Comparison of ENCODE assay signal across 26 mouse cellular contexts in genomic region chr17:88481587-88481986, GRCm38 (mm10). TPM values are rescaled to one million over a fixed set of nuclear protein-coding genes. Genes with fewer than 3 reads are reported as not detected.
DNase-seq lines count a peak whose midpoint lies in the region; ATAC-seq and TF ChIP-seq lines count a peak whose summit lies in the region.
"Had no signal": no experiment of that assay in that cellular context is flagged by ENCODE, and none has a peak within 500 bp of the region (broad histone marks: within the 10 kb centered on the region; RNA-seq: fewer than 3 reads in every experiment).

No protein-coding gene starts in this region.

- no peak for TF ChIP-seq CTCF in liver, embryonic 14.5 days (IDR thresholded peaks at IDR 0.05; ENCODE audit: low read depth)

- H3K36me3 ChIP-seq in midbrain, embryonic 11.5 days (ENCODE audit: control insufficient read depth, insufficient read depth, low read length), result peaks cover 3% of the 10 kb centered on the region; the same call in 1 of the 2 replicates
- H3K36me3 ChIP-seq in midbrain, embryonic 10.5 days, result peaks cover 13% of the 10 kb centered on the region
- peaks cover 3% of the 10 kb centered on the region for H3K36me3 ChIP-seq in liver, embryonic 14.5 days (replicated peaks; ENCODE audit: control insufficient read depth, insufficient read depth, low read depth)
- H3K36me3 ChIP-seq: embryonic facial prominence, embryonic 12.5 days had no signal

- no peak overlapping the region for H3K4me2 ChIP-seq in midbrain, embryonic 11.5 days
- peak overlapping the region; percentile 6; the same call in 1 of the 2 replicates for H3K4me2 ChIP-seq in liver, embryonic 14.5 days (ENCODE audit: low read depth)
- H3K4me2 ChIP-seq: embryonic facial prominence, embryonic 12.5 days; heart, embryonic 15.5 days; kidney, embryonic 15.5 days; neural tube, embryonic 12.5 days had no signal

- no peak for ATAC-seq in midbrain, embryonic 11.5 days (ENCODE audit: low FRiP score)
- peak; percentile 71; the same call in 1 of the 2 replicates for ATAC-seq in erythroid progenitor cell, adult 5-6 weeks (replicated peaks; ENCODE audit: low FRiP score, poor library complexity, severe bottlenecking)
- ATAC-seq in liver, embryonic 14.5 days (ENCODE audit: insufficient read depth), result peak; percentile 78
- peak; percentile 94 for ATAC-seq in megakaryocyte-erythroid progenitor cell, adult 5-6 weeks (replicated peaks; ENCODE audit: low FRiP score, low TSS enrichment, poor library complexity, severe bottlenecking)
- ATAC-seq: activated CD4-positive, CD25-positive, alpha-beta regulatory T cell, adult 4 months; forebrain, postnatal 0 days; hindbrain, embryonic 16.5 days; midbrain, embryonic 16.5 days had no signal

- TF ChIP-seq EP300 in liver, embryonic 14.5 days (IDR thresholded peaks at IDR 0.05; ENCODE audit: low read depth), result peak; percentile 53

- no peaks in the 10 kb centered on the region for H3K4me1 ChIP-seq in midbrain, embryonic 11.5 days (ENCODE audit: control insufficient read depth, insufficient read depth, low read length)
- 0 out of 2 replicates have a peak, but pooled peaks cover 3% of the 10 kb centered on the region for H3K4me1 ChIP-seq in midbrain, embryonic 10.5 days
- H3K4me1 ChIP-seq in liver, embryonic 14.5 days (replicated peaks; ENCODE audit: control insufficient read depth in 2 of 2, insufficient read depth in 2 of 2, low read length in 1 of 2), result peaks cover 13 to 27% of the 10 kb centered on the region in 2 experiments
- H3K4me1 ChIP-seq: embryonic facial prominence, embryonic 12.5 days; heart, embryonic 15.5 days; kidney, embryonic 15.5 days; neural tube, embryonic 12.5 days had no signal

- H3K4me3 ChIP-seq in midbrain, embryonic 11.5 days (ENCODE audit: low read depth, low read length), result no peak overlapping the region
- no peak overlapping the region for H3K4me3 ChIP-seq in midbrain, embryonic 10.5 days
- H3K4me3 ChIP-seq in liver, embryonic 14.5 days (ENCODE audit: insufficient read depth in 1 of 2, low read depth in 2 of 2, low read length in 2 of 2), result no peak overlapping the region
- H3K4me3 ChIP-seq: embryonic facial prominence, embryonic 12.5 days; heart, adult 2 months; heart, embryonic 15.5 days; kidney, embryonic 15.5 days; neural tube, embryonic 12.5 days had no signal

- DNase-seq in midbrain, embryonic 11.5 days (ENCODE audit: low spot score, missing footprints), result peak; percentile 8
- no peak for DNase-seq in midbrain, embryonic 10.5 days (ENCODE audit: low spot score)
- DNase-seq in liver, embryonic 14.5 days (ENCODE audit: low read depth in 3 of 3, low spot score in 3 of 3), result peak in 1 of 3 experiments; percentile 35
- no peak for DNase-seq in B cell, adult 2 months
- no peak for DNase-seq in layer of hippocampus, adult 9-11 months
- no peak for DNase-seq in heart, adult 8-10 months (ENCODE audit: low spot score)
- DNase-seq: adrenal gland, adult 8-10 months; cerebellum, adult 11 months; cerebellum, adult 9-10 months; cerebellum, postnatal 36 days; embryo, embryonic 11 days; forebrain, postnatal 0 days; heart, adult 2 months; kidney, adult 18-20 months; kidney, postnatal 36 days; lung, postnatal 4 days; right cerebral cortex, postnatal 4 days had no signal

- WGBS in midbrain, embryonic 11.5 days, result 95% methylated on average over 3 of the region's 3 CpGs
- 91% methylated on average over 3 of the region's 3 CpGs for whole genome bisulfite sequencing in midbrain, embryonic 10.5 days
- WGBS in liver, embryonic 14.5 days (ENCODE audit: insufficient replicate concordance), result 31% methylated on average over 3 of the region's 3 CpGs

- no peaks in the 10 kb centered on the region for H3K9me3 ChIP-seq in midbrain, embryonic 11.5 days (ENCODE audit: control insufficient read depth, low read length)
- H3K9me3 ChIP-seq in midbrain, embryonic 10.5 days (replicated peaks), result 0 out of 2 replicates have a peak, but pooled peaks cover 1% of the 10 kb centered on the region
- H3K9me3 ChIP-seq in liver, embryonic 14.5 days (ENCODE audit: control insufficient read depth, low read length), result no peaks in the 10 kb centered on the region
- H3K9me3 ChIP-seq: embryonic facial prominence, embryonic 12.5 days; heart, embryonic 15.5 days; kidney, embryonic 15.5 days; neural tube, embryonic 12.5 days had no signal

- H3K9ac ChIP-seq in midbrain, embryonic 11.5 days (ENCODE audit: low read length), result no peak overlapping the region
- H3K9ac ChIP-seq in liver, embryonic 14.5 days (replicated peaks), result no peak overlapping the region
- H3K9ac ChIP-seq: embryonic facial prominence, embryonic 12.5 days; forebrain, postnatal 0 days; heart, embryonic 15.5 days; kidney, embryonic 15.5 days; neural tube, embryonic 12.5 days had no signal

- no peak overlapping the region for H3K27ac ChIP-seq in midbrain, embryonic 11.5 days (ENCODE audit: low read depth, low read length)
- no peak overlapping the region for H3K27ac ChIP-seq in midbrain, embryonic 10.5 days (replicated peaks)
- peak overlapping the region; percentile 4; the same call in 1 of the 2 replicates for H3K27ac ChIP-seq in liver, embryonic 14.5 days
- H3K27ac ChIP-seq: embryonic facial prominence, embryonic 12.5 days; heart, adult 2 months; heart, embryonic 15.5 days; kidney, embryonic 15.5 days; neural tube, embryonic 12.5 days had no signal

- no peaks in the 10 kb centered on the region for H3K27me3 ChIP-seq in midbrain, embryonic 11.5 days (ENCODE audit: control insufficient read depth, insufficient read depth, low read length)
- no peaks in the 10 kb centered on the region for H3K27me3 ChIP-seq in midbrain, embryonic 10.5 days (ENCODE audit: low read depth, poor library complexity, severe bottlenecking)
- no peaks in the 10 kb centered on the region for H3K27me3 ChIP-seq in liver, embryonic 14.5 days (ENCODE audit: control insufficient read depth, insufficient read depth, low read length)
- H3K27me3 ChIP-seq: embryonic facial prominence, embryonic 12.5 days; heart, embryonic 15.5 days; kidney, embryonic 15.5 days; neural tube, embryonic 12.5 days had no signal

RNA-seq across cellular contexts. Expression of gene Foxn2, which starts 41.1 kb away (rescaled TPM):
- 7.2 and 8.2 TPM in 2 replicates for polyA plus RNA-seq in midbrain, embryonic 11.5 days (2014; fragmentation: Nextera tagmentation; extraction: Ambion mirVana)
- polyA plus RNA-seq in midbrain, embryonic 10.5 days (2016; fragmentation: Nextera tagmentation; extraction: Ambion mirVana), result 12.3 and 12.5 TPM in 2 replicates
- total RNA-seq in erythroid progenitor cell, adult 5-6 weeks (2015; ENCODE audit: low replicate concordance), result 13.0 and 20.5 TPM in 2 replicates
- total RNA-seq in erythroid progenitor cell, adult 5-6 weeks (2017; ENCODE audit: low replicate concordance), result 13.9 and 16.8 TPM in 2 replicates
- polyA plus RNA-seq in liver, embryonic 14.5 days (2012; rRNA removed), result 3.0 and 4.8 TPM in 2 replicates
- polyA plus RNA-seq in liver, embryonic 14.5 days (2014; fragmentation: Nextera tagmentation; extraction: Ambion mirVana), result 8.8 TPM in 2 replicates
- 28.1 and 28.9 TPM in 2 replicates for total RNA-seq in megakaryocyte-erythroid progenitor cell, adult 5-6 weeks (2014; fragmentation: Nextera tagmentation)
- 34.3 and 40.1 TPM in 2 replicates for total RNA-seq in megakaryocyte-erythroid progenitor cell, adult 5-6 weeks (2017)
- 1 to 10 TPM; 6.7 to 7.8 (median 6.9) TPM for total RNA-seq in heart, adult 8-10 months (2022)

RNA-seq across cellular contexts. Expression of gene Ppp1r21, which starts 48.3 kb away (rescaled TPM):
- polyA plus RNA-seq in midbrain, embryonic 11.5 days (2014; fragmentation: Nextera tagmentation; extraction: Ambion mirVana), result 22.7 and 24.0 TPM in 2 replicates
- polyA plus RNA-seq in midbrain, embryonic 10.5 days (2016; fragmentation: Nextera tagmentation; extraction: Ambion mirVana), result 17.8 and 18.0 TPM in 2 replicates
- 16.3 and 20.5 TPM in 2 replicates for total RNA-seq in erythroid progenitor cell, adult 5-6 weeks (2015; ENCODE audit: low replicate concordance)
- 7.6 and 8.1 TPM in 2 replicates for total RNA-seq in erythroid progenitor cell, adult 5-6 weeks (2017; ENCODE audit: low replicate concordance)
- polyA plus RNA-seq in liver, embryonic 14.5 days (2012; rRNA removed), result 9.4 and 11.2 TPM in 2 replicates
- polyA plus RNA-seq in liver, embryonic 14.5 days (2014; fragmentation: Nextera tagmentation; extraction: Ambion mirVana), result 8.8 and 9.1 TPM in 2 replicates
- 46.2 and 47.1 TPM in 2 replicates for total RNA-seq in megakaryocyte-erythroid progenitor cell, adult 5-6 weeks (2014; fragmentation: Nextera tagmentation)
- total RNA-seq in megakaryocyte-erythroid progenitor cell, adult 5-6 weeks (2017), result 28.0 and 29.1 TPM in 2 replicates
- total RNA-seq in heart, adult 8-10 months (2022), result 10 to 100 TPM in 1 of 4 experiments, 1 to 10 TPM in 3; 6.3 to 11.3 (median 9.1) TPM
